Mouse (Mus musculus): ENCODE data around the gene Gm26602.
"Not testable (repeated sequence)": the region's sequence is repeated elsewhere in the genome, so short reads cannot be mapped to it uniquely, and the experiment has no call there.

GRCm38 (mm10) chr10:79959412-79959811 is 48.8 kb downstream of the Gm26602 start:
- not testable (repeated sequence) for TF ChIP-seq POLR2A (IDR thresholded peaks at IDR 0.05; ENCODE audit: borderline replicate concordance, insufficient read depth, low read length); CTCF (IDR thresholded peaks at IDR 0.05; ENCODE audit: borderline replicate concordance, insufficient read depth, low read depth, low read length)

Data from cerebellum, adult 2 months (tissue).